Mouse (Mus musculus) cerebellum, postnatal 36 days (tissue): ENCODE measurements around the gene Dnajb6.

ENCODE experiments used
- DNase-seq, 2 experiments: peaks; one replicate each; pipeline ENCODE4 v3.0.0; 2021 to 2022; ENCODE audit warnings: mixed read lengths in 2 of 2

Gene Dnajb6

GRCm38 (mm10) chr5:29853035-29853434 is 117.5 kb downstream of the Dnajb6 start:
- DNase-seq = no peak

- DNase-seq = no peak
Measured at GRCm38 (mm10) chr5:29854376-29854775, 118.9 kb downstream of the Dnajb6 start.

GRCm38 (mm10) chr5:29854971-29855370 is 119.5 kb downstream of the Dnajb6 start:
- DNase-seq = no peak

DNA sequence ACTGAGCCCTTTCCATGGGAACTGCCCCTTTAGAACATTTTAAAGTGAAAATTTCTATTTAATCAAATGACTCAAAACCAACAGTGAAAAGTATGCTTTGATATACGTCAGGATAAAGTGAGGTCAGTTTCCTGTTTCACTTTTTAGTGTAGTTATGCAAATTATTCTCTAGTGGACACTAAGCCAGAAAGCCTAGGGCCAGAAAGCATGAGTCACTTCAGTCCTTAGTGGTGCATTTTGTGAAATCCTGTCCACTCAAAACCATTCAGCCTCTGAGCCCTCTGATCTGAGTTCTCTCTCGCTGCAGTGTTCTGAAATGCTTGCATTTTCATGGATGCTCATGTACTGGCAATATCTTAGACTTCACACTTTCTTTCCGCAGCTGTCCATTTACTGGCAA is 126.0 kb downstream of the Dnajb6 start:
- no peak for DNase-seq

- no peak for DNase-seq
Measured at GRCm38 (mm10) chr5:29862388-29862787, 126.9 kb downstream of the Dnajb6 start.

GRCm38 (mm10) chr5:29864291-29864737 is 128.8 kb downstream of the Dnajb6 start:
- DNase-seq = no peak

DNA sequence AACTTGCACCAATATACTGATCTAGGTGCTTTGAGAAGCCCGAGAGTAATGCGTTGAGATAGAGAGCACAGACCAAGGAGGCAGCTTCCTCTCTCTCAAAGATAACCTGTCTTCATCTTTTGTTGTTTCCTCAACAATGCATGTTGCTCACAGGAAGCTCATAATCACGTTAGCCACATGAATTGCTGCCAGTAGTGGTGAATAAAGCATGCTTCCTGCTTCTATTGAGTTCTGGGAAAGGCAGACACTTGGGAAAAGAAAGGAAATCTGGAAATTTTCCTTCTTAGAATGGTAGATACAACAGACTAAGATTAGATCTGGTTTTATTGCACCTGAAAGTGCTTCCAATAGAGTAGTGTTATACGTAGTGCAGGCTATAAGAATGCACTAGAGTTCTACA is 129.5 kb downstream of the Dnajb6 start:
- no peak for DNase-seq
